Mouse (Mus musculus): ENCODE measurements around the gene Patl2.

Gene Patl2

DNA sequence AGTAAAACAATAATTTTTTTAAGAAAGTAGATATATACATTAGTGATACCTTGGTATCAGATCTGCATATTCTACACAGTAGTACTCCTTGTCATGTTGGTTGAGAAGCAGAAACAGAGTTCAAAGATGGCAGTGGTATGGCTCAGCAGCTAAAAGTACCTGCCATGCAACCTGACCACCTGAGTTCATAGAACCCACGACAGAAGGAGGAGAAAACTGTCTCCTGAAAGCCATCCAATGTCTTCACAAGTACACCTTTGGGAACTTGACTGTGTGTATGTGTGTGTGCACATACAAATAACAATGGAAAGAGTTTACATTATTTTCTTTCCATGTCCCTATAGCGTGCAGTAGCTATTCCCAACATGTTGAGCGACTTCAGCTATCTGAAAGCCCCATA, 36.3 kb downstream of the Patl2 start:
- in situ Hi-C loops (cut with MboI; ENCODE audit: low pct_unique_long_range_greater_than_20kb in 1 of 2, low sequenced_read_pairs in 2 of 2, unreplicated experiment in 1 of 2), result no loop called here

DNA sequence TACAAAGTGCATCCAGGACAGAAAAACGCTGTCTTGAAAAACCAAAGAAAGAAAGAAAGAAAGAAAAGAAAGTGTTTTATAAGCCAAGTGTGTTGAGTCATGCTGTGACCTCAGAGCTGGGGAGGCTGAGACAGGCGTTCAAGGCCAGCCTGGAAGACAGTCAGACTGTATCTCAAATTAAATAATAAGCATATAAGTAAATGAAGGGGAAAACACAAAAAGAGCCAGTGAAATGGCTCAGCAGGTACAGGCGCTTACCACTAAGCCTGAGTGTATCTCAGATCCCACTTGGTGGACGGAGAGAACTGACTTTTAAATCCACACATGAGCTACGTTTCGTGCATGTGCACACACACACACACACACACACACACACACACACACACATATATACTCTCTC, 36.7 kb downstream of the Patl2 start:
- in situ Hi-C loops (cut with MboI; ENCODE audit: low pct_unique_long_range_greater_than_20kb in 1 of 2, low sequenced_read_pairs in 2 of 2, unreplicated experiment in 1 of 2), result no loop called here

DNA sequence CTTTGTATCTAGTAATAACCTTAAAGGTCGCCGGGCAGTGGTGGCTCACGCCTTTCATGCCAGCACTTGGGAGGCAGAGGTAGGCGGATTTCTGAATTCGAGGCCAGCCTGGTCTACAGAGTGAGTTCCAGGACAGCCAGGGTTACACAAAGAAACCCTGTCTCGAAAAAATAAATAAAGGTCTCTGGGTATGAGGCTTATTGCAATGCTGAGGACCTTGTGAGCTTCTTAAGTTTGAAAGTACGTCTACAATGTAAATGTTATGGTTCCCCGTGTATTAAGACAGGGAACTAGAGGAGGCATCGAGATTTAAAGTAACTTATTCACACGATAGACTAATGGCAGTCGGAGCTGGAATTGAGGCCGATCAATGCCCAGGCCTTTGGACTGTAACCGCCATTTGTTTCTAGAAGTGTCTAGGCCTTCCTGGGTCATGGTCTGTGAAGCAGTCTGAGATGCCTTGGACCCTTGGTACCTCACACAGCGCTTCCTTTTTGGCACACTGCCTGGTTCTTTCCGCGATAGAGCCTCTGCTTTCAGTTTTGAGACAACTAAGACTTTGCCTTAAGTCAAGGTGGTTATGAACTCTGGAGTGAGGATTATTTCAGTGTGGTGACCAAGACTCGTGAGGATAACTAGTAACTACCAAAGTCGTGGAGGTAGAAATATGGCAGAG, 37.6 kb downstream of the Patl2 start:
- in situ Hi-C loops (cut with MboI; ENCODE audit: low pct_unique_long_range_greater_than_20kb in 1 of 2, low sequenced_read_pairs in 2 of 2, unreplicated experiment in 1 of 2), result no loop called here

DNA sequence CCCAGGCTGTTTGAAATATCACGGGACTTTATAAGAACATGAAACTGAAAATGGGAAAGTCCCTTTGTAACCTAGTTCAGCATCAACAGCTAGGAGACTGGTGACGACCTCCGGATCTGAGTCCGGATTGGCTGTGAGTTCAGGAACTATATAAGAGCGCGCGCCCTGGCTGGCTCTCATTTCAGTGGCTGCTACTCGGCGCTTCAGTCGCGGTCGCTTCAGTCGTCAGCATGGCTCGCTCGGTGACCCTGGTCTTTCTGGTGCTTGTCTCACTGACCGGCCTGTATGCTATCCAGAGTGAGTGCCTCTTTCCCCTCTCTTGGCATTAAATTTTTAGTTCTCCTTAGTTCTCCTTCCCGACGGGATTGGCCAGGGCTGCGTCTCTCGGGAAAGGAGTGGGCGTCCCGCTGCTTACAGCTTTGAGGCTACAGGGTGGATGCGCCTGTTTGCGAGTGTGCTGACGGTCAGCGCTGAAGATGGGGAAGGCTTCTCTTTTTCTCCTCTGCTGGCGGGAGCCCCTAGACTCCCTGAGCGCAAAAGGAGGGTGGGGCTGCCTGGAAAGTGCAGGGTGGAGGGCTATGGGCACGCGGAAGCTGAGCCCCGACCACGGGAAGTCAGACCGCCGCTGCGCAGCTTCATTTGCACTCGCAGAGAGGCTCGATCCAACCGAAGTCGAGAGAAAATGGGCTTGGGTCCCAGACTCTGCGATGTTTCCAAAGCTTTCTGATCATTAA, 38.3 kb downstream of the Patl2 start, which contains the start of gene B2m:
Gene B2m, plus strand, starts transcription at position 179 of the 734 bp plus-strand sequence.
- in situ Hi-C loops (cut with MboI; ENCODE audit: low pct_unique_long_range_greater_than_20kb in 1 of 2, low sequenced_read_pairs in 2 of 2, unreplicated experiment in 1 of 2), result no loop called here

DNA sequence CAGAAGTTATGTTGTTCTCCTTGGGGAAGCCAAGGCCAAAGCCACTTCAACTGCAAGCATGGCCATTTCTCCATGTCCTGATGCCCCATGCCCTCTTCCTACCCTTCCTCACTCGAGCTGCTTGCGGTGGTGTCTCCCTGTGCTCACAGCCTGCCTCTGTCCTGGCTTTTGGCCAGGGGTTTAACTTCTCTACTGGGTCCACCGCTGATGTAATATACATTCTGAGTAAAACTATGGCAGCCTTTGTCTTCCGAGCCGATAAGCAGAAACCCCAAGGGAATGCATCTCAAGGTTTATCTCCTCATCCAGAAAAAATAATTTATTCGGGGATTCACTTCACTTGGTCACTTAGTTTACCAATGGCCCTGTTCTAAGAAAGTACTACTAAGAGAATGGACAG, 39.3 kb downstream of the Patl2 start:
- in situ Hi-C loops (cut with MboI; ENCODE audit: low pct_unique_long_range_greater_than_20kb in 1 of 2, low sequenced_read_pairs in 2 of 2, unreplicated experiment in 1 of 2), result no loop called here

DNA sequence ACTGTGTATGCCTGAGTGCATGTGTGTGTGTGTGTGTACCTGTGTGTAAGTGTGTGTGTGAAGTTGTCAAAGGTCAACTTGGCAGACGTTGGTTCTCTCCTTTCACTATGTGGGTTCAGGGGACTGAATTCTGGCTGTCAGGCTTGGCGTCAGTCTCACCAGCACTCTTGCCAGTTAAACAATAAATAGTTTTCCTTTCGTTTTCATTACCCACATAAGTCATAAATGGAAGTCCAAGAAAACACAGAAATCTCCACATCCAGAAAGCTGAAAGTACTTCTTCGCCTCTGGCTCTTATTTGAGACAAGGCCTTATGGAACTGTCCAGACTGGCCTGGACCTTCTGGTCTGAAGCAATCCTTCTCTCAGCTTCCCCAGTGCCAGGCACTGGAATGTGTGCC, 40.2 kb downstream of the Patl2 start:
- in situ Hi-C loops (cut with MboI; ENCODE audit: low pct_unique_long_range_greater_than_20kb in 1 of 2, low sequenced_read_pairs in 2 of 2, unreplicated experiment in 1 of 2), result no loop called here

DNA sequence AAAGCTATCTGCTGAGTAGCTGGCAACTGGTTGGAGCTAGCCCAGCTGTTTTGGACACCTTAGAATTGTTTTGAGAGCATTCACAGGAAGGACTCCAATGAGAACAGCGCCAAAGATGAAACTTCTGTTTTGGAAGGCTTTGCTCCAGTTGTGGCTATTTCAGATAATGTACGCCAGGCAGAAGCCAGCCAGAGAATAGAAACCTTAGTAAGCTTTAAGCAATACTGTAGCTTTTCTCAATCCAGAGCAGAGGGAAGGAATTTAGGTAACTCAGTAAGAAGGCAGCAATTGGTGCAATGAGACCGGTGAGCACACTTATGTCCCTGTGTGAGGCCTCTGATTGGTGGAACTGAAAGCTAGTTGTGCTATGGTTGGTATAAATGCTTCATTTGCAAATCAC, 42.9 kb downstream of the Patl2 start:
- in situ Hi-C loops (cut with MboI; ENCODE audit: low pct_unique_long_range_greater_than_20kb in 1 of 2, low sequenced_read_pairs in 2 of 2, unreplicated experiment in 1 of 2), result no loop called here

DNA sequence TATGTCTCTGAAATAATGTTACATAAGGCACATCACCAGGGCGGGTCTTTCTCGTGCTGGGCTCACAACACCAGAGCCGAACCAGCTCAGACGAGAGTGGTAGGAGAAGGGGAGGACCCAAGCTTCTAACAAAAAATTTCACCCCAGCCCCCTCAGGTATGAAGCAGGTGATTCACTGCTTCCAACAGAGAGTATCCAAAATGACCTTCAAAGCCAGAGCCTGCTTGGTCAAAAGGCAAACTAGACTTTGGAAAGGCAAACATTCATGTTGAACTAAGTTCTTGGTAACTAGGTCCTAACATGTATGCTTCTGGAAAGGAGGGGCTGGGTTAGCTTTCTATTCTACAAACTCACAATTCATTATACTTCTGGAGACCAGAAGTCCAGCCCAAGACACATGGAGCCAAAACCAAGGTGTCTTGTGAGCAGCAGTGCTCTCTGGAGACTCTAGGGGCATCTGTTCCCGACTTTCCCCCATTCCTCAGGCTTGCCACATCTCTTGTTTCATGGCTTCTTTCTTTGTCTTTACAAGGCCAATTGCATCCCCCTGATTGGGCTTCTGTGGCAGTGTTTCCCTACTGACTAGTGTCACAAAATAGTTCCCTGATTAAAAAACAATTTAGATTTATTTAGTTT, 44.5 kb downstream of the Patl2 start:
- in situ Hi-C loops (cut with MboI; ENCODE audit: low pct_unique_long_range_greater_than_20kb in 1 of 2, low sequenced_read_pairs in 2 of 2, unreplicated experiment in 1 of 2), result no loop called here

DNA sequence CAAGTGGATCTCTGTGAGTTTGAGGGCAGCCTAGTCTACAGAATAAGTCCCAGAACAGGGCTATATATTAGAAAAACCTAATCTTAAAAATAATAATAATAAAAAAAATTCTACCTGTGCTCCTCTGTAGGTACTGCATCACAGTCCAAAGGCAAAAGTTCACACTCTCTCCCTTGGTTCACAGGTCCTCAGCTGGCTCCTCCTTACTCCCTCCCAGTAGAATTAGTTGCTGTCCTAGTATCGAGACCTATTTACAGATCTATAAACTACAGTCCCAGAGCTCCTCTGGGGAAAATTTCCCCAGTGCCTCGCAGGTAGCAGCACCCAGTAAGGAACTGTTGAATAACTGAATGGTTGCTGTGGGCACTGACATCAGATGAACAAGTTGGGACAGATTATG, 45.2 kb downstream of the Patl2 start:
- in situ Hi-C loops (cut with MboI; ENCODE audit: low pct_unique_long_range_greater_than_20kb in 1 of 2, low sequenced_read_pairs in 2 of 2, unreplicated experiment in 1 of 2), result no loop called here

DNA sequence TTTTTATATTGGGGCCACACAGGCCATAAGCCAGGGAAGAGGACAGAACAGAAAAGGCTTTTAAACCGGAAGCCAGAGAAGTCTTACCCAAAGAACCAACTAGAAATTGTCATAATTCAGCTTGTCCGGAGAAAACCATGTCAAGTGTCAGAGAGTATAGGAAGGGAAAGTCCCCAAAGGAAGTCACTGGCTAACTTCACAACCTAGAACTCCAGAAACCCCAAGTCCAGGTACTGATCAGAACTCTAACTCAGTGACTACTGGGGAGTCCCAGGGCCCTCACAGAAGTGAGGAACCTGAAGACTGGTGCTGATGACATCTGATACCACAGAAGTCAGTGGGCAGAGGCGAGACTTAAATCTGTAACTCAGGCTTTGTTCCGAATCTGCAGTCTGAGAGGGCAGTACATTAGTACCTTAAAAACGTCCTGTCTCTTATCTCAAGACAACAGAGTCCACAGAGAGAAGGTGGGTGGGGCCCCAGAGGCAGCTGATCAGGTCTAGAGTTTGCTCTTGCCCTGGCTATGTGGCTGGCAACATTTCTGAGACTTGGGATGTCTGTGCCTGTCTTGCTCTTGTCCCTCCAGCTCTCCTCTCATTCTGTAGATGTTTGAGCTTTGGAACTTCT, 48.0 kb downstream of the Patl2 start:
- in situ Hi-C loops (cut with MboI; ENCODE audit: low pct_unique_long_range_greater_than_20kb in 1 of 2, low sequenced_read_pairs in 2 of 2, unreplicated experiment in 1 of 2), result no loop called here

DNA sequence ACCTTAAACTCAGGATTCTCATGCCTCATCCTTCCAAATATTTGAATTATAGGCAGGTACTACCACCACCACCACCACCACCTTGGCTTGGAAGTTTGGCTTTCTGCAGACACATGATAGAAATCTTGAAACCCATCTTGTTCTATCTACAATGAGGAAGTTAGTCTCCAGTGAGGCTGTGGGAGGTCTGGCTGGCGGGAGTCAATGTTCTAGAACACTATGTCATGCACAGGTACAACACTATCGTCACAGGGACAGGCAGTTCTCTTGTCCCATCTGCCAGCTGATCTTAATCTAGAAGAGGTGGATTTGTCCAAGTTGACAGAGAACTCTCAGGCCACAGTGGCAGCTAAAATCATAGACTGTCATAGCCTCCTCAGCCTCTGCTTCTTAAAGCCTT, 53.4 kb downstream of the Patl2 start:
- in situ Hi-C loops (cut with MboI; ENCODE audit: low pct_unique_long_range_greater_than_20kb in 1 of 2, low sequenced_read_pairs in 2 of 2, unreplicated experiment in 1 of 2), result no loop called here

DNA sequence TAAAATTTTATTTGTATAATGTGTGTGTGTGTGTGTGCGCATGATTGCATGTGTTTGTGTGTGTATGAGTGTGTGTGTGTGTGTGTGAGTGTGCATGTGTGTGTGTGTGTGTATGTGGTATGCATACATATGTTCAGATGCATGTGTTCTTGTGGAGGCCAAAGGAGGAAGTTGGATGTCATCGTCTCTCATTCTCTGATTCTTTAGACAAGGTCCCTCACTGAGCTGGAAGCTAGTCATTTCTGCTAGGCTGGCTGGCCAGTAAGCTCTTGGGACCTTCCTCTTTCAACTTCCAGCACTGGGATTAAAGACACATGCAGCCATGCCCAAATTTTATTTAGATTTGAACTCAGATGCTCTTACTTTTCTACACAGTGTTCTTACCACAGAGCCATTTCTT, 53.9 kb downstream of the Patl2 start:
- in situ Hi-C loops (cut with MboI; ENCODE audit: low pct_unique_long_range_greater_than_20kb in 1 of 2, low sequenced_read_pairs in 2 of 2, unreplicated experiment in 1 of 2), result no loop called here

DNA sequence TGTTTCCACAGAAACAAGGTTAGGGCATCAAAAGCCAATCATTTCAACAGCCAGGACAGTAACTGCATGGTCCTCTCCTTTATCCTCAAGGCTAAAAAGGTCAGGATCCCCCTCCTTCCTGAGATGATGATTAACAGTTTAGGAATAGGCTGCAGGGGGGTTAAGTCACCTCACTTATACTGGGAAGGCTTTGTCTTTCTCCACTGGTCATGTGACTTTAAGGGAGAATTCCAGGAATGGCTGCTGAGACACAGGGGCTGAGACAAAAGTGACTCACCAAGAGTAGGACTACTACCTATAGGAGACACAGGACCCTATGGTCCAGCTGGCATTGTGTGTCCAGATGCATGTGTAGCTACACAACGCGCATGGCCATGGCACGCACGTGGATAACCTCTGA, 58.4 kb downstream of the Patl2 start:
- in situ Hi-C loops (cut with MboI; ENCODE audit: low pct_unique_long_range_greater_than_20kb in 1 of 2, low sequenced_read_pairs in 2 of 2, unreplicated experiment in 1 of 2), result no loop called here

DNA sequence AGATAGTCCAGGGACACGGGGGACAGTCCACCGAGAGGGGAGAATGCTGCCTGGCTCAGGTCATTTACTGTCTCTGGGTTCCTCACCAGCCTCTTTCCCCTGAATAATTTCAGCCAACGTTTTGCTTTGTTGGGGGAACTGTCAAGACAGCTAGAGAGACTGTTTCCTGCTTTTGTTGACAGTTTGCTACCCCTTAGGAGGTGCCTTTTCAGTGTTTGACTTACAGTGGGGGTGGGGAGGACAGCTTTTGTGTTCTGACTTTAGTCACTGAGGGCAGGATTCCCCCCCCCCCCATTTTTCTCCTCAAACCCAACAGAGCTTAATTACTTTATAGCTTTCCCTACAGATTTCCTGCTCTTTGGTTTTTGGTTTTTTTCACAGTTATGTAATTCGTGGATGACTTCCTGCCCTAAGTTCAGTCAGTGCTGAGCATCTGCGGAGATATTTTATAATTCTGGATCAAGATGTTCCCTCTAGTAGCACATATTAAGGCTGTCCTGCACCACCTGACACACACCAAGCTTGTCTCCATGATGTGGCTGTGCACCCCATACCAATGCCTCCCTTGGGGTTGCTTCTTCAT, 59.1 kb downstream of the Patl2 start:
- in situ Hi-C loops (cut with MboI; ENCODE audit: low pct_unique_long_range_greater_than_20kb in 1 of 2, low sequenced_read_pairs in 2 of 2, unreplicated experiment in 1 of 2), result no loop called here

DNA sequence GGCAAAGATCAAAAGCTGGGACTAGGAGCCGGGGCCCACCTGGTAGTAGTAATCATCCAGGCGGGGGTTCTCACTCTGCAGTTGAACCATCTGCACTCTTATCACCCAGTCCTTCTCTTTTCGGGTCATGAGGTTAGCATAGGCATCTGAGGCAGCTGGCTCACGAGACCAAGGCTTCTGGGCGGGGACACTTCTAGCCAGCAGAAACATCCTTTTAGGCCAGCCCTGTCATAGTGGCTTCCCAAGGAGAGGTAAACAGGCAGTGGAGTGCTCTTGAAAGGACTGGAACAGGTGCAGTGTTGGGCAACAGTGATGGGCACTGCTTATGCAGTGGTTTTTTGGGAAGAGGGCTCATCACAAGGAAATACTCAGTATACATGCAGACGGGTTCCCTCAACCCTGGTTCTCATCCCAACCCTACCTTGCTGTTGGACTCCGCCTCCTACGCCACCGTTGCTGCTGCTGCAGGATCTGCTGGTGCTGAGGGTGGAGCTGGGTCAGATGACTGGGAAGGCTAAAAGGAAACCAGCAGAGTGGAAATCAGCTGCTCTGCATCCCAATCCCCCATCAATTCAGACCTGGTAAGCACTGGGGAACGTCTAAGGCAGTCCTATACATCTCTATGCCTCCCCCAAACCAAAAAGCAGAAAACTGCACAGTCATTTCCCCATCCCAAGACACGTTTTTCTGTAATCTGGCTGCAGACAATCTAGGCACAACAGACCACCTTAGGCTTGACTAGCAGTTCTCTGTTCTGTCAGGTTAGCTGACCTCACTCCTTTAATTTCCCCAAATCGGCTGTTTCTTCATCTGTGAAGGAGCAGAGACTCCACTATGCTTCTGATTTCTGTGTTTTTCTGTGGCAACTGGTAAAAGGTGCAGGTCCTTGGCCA, 60.1 kb downstream of the Patl2 start:
- in situ Hi-C loops (cut with MboI; ENCODE audit: low pct_unique_long_range_greater_than_20kb in 1 of 2, low sequenced_read_pairs in 2 of 2, unreplicated experiment in 1 of 2), result no loop called here

DNA sequence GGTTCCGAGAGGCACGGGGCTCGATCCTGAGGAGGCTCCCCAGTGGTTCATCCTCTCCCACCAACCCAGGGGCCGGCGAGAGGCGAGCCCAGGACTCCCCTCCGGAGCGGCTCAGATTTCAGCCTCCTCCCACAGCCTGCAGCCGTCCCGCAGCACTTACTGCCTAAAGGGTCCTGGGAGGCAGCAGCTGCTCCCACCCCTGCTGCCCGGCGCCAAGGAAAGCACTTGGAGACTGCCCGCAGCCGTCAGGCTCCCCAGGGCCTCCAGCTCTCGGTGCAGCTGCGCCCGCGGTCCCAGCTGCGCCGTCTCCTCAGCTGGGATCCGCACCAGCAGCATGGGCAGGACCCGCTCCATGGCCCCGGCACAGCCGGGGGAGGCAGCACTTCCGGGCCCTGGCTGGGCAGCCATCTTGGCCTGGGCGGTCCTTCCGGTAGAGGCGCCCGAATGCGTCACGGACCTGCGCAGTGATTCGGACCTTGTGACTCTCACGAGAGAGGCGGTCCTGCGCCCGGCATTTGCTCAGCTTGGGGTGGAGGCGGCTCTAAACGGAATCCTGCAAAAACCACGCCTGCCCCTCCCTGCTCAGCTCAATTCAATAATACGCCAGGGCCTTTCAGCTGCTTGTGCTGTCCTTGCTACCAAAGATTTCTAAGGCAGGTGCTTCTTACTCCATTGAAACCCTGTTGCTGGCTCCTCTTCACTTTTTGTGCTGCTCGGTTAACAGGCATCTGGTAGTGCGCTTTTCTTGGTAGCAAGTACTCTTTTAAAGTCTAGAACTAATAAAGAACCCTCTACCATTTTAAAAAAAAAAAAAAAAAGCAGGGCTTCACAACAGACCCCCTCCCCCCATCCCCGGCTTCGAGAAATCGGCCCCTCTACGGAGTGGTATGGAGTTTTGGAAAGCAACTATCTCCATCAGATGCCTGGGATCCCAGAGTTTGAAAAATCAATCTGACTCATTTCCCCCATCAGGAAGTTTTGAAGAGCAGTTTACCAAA, 67.7 kb downstream of the Patl2 start, which contains the start of gene Spg11:
Gene Spg11, minus strand, starts transcription at position 426 of the 998 bp plus-strand sequence.
- in situ Hi-C loops (cut with MboI; ENCODE audit: low pct_unique_long_range_greater_than_20kb in 1 of 2, low sequenced_read_pairs in 2 of 2, unreplicated experiment in 1 of 2), result no loop called here

DNA sequence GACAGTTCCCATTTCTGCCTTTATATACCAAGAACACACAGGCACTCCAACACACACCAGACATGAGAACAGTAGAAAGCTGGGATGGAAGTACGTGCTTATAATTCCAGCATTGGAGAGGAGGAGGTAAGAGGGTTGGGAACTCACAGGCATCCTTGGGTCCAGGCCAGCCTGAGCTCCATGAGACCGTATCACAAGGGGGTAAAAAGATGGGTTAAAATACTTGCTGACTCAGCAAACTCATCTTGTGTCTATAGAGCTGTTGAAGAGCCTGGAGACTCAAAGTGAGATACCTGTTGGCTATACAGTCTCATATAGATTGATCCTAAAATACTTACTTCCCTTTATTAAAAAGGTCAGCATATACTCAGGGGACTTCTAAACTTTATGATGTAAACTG, 69.1 kb downstream of the Patl2 start:
- in situ Hi-C loops (cut with MboI; ENCODE audit: low pct_unique_long_range_greater_than_20kb in 1 of 2, low sequenced_read_pairs in 2 of 2, unreplicated experiment in 1 of 2), result no loop called here
